Mouse (Mus musculus): Measurements from ENCODE around the gene Mospd2. TPM values are rescaled to one million over a fixed set of nuclear protein-coding genes. Genes with fewer than 3 reads are reported as not detected.

Gene Mospd2
- polyA plus RNA-seq (2012), result 0.25 and 0.42 TPM in 2 replicates

DNA sequence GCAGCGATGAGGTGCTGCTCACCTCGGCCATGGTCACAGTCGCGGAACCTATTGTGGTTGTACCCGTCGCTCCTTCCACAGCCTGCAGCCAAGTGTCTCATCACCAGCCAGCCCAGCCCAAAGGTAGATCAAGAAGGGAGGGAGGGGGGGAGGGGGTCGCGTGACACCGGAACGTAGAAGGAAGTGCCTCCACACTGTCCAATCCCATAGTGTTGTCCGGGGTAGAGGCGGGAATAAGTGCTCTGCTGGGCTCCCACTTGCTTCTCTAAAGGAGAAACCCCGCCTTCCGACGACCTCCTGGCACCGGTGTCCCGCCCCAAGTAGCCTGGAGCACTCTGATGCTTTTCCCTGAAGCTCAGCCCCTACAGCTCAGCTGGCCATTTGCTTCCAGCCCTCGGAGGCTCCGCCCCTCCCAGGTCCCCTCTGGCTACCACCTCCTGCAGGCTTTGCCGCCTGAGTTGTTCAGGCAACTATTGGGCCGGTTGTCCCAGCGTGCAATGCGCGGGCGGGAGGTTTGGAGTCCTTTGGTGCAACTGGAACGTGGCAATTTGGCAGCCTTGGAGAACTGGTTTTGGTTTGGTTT lies at the start of gene Mospd2, which contains the start of gene Fancb:
Mospd2 (minus strand) TSS at position 183 of the 583 bp plus-strand sequence.
Fancb (plus strand) TSS at position 400 of the 583 bp plus-strand sequence.
- TF ChIP-seq GATA1 (IDR thresholded peaks at IDR 0.05; ENCODE audit: low read length), result no peak

DNA sequence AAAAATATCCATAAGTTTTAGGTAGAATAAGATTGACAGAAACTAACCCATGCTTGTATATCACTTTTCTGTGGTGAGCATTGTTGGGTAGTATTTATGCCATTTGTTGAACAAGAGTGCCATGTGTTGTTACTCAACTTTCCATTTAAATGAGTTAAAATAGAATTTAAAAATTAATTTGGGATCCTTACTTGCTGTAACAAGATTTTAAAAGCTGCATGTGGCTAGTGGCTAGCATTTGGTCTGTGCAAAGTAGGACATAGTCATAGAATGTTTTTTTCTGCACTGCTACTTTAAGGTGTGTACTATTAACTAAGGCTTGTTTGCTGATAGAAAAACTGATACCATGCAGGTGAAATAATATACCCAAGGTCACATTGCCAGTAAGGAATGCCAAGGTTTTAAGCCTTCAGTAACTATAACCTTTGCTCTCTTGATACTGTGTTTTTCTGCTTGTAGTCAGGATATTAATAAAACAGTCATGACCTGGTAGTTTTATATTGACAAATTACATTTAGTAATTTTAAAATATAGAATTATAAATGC lies 24.7 kb upstream of the Mospd2 start, which contains the start of gene Gm17604:
Gm17604 (minus strand) TSS at position 51 of the 546 bp plus-strand sequence.
- no peak for TF ChIP-seq GATA1 (IDR thresholded peaks at IDR 0.05; ENCODE audit: low read length)

DNA sequence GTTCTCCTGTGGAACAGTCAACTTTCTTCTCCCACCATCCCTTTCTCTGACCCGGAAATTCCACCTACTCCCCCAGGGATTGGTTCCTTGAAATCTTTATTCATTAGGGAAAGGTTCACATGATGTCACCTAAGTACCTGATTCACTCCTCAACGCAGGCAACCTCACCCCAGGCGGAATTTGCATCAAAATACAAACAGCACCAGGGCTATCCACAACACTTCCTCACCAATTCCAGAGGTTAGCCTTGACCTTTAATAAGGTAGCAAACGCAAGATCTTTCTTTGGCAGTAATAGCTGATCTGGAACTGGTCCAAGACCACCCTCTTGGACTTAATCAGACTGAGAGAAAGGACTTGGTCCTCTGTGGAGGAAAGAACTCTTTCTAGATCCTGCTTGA lies 23.0 kb upstream of the Mospd2 start:
- TF ChIP-seq GATA1 (IDR thresholded peaks at IDR 0.05; ENCODE audit: low read length), result no peak

DNA sequence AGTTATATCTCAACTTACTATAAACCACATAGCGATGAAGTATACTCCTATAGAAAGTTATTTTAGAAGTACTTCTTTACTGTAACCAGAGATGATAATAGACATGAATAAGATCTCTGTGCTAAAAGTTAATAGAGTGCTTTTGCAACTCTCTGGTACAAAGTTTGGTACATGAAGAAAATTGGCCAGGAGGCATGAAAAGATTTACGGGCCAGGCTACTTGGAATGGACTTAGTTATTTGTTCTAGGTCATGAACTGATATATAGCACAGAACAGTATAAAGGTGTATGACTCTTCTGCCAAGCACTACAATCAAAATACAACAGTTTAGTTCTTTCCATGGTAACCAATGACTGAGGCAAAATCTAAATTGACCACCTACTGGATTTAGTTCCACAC lies 1.3 kb downstream of the Mospd2 start:
- TF ChIP-seq GATA1 (IDR thresholded peaks at IDR 0.05; ENCODE audit: low read length), result no peak

DNA sequence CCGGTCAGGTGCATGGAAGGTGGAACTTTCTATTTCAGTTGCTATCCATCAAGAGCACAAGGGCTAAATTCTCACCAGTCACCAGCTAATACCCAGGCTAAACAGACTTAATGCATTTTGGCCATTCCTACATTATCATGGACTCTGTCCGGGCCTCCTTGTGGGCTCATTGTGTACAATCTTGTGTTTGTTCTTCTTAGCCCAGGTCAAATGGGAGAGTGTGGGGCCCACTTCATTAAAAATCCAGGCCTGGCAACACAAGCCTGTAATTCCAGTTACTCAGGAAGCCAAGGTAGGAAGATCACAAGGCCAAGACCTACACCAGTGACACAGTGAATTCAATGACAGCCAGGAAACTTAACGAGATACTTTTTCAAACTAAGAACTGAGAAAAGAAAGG lies 9.0 kb downstream of the Mospd2 start:
- no peak for TF ChIP-seq GATA1 (IDR thresholded peaks at IDR 0.05; ENCODE audit: low read length)

DNA sequence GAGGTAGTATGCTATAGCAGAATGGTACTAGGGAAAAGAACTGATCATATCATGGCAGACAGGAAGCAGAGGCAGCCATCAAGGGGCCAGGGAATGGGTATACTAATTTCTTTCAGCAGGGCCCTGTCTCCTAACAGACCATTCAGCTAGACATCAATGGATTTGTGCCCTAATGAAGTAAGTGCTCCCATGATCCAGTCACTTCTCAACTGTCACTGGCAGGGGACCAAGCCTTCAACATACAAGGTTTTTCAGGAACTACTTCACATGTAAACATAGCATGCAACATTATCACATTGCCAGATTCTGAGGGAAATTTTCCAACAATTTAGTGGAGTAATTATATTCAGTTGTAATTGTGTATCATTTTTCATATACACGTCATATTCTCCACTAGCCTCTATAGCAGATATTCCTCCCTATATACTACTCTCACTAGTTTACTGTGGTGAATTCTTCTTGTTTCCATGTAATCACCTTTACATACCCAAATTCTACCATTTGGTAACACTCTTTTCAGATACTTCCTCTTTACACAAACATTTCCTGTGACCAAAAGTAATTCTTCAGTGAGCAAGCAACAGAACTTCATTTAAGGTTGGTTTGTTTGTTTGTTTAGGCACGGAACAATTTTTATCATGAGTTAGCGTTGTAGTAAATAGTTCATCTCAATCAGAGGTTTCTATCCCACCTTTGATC lies 14.3 kb downstream of the Mospd2 start:
- no peak for TF ChIP-seq GATA1 (IDR thresholded peaks at IDR 0.05; ENCODE audit: low read length)

DNA sequence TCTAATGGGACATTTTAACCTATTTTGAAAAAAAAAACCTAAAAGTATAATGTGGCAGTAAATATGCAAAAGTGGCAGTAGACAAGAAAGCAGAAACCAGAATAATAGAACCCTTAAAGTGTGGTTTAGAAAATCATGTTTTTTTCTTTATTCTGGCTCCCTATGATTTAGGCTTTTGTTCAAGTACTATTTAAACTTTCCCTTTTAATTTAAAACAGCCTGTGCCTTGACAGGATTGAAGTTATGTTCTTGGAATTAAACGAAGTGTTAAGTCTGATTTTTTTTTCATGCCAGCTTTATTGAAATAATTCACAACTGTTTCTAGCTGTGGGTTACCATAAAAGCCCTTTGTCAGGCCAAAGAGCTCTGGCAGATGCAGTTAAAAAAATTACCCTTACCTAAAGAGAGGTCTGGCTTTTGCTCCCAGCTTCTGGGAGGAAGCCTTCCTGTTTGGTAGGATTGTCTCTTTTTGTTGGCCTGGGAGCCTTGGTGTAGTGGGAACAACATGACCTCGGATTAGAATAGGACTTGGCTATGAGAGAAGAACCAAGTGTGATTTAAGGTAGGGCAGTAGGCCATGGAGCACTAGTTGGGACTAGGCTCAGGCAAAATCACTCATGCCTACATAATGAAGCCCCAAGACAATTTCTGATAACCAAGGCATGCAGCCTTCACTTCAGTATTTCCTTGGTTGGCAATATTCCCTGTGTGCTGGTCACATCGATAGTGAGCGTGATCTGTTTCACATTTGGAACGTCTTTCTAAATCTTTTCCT lies 27.4 kb downstream of the Mospd2 start:
- TF ChIP-seq GATA1 (IDR thresholded peaks at IDR 0.05; ENCODE audit: low read length), result no peak

DNA sequence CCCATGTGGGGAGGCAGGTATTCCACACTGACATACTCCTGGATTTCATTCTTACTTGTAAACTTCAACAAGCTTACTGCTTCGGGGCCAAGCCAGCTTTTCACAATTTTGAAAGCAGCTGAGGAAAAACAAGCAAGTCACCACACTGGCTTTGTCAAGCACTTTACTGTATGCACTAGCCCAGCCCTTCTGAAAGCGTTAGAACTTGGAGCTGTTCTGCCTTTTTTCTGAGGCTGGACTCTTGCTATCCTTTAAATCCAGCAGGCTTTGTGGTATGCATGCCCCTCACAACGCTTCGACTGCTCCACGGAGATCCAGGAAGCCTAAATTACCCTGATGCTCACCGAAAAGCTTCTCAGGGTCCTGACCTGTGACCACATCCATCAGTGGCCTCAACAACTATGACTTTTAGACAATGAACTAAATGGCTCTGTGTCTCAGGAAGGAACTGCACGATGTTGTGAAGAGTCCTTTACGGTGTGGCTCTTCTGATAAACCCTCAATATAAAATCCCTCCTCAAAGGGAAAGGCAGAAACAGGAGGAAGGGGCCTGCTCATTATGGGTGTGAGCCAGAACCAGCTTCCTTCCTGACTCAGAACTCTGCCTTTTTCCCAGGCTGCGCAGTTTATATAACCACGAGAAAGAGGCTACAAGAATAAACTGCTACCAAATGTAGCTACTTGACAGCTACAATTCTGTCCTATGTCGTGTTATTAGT lies 28.2 kb downstream of the Mospd2 start:
- TF ChIP-seq GATA1 (IDR thresholded peaks at IDR 0.05; ENCODE audit: low read length), result no peak

DNA sequence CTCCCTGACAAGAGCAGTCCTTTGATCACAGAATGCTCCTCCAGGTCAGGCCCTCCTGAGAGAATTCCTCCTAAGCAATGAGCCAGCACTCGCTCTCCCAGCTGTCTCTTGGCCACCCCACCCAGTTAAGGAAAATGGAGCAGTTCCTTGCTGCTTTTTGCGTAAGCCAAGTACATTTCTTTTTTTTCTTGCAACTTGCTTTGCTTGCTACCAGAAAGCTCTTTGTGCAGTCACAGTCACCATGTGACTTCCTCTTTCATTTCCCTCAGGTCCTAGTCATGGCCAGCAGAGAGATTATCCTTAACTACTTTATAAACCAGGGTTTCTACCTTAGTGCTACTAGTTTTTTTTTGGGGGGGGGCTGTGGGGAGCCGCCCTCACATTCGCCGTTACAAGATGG lies 38.6 kb downstream of the Mospd2 start:
- no peak for TF ChIP-seq GATA1 (IDR thresholded peaks at IDR 0.05; ENCODE audit: low read length)

DNA sequence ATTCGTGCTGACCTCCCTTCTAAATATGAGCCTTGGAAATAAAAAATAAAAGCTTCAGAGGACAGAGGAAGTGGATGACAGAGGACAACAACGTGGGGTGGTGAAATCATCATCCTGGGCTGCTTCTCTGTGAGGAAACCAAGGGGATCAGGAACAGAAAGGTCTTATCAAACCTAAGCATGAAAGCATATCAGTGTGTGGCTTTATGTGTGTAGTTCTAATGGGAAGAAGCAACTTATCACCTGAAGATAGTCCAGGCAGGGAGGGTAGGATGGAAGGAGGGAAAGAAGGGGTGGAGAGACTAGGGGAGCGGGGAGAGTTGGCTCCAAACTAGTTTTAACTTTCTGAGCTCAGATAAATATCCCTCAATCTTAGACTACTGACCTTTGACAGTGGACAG lies 67.2 kb downstream of the Mospd2 start:
- TF ChIP-seq GATA1 (IDR thresholded peaks at IDR 0.05; ENCODE audit: low read length), result no peak

DNA sequence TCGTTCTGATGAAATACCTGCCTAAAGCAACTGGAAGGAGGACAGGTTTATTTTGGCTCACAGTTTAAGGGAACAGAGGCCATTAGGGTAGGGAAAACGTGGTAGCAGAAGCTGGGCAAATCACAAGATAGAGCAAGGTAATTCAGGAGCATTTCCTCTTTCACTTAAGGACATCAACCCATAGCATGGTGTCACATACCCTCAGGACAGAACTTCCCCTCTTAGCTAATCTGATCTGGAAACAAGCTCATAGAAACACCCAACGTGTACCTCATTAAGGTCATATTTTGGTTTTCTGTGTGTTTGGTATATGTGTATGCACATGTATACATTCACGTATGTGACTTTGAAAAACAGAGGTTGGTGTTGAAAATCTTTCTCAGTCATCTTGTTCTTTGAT lies 68.0 kb downstream of the Mospd2 start:
- TF ChIP-seq GATA1 (IDR thresholded peaks at IDR 0.05; ENCODE audit: low read length), result no peak

DNA sequence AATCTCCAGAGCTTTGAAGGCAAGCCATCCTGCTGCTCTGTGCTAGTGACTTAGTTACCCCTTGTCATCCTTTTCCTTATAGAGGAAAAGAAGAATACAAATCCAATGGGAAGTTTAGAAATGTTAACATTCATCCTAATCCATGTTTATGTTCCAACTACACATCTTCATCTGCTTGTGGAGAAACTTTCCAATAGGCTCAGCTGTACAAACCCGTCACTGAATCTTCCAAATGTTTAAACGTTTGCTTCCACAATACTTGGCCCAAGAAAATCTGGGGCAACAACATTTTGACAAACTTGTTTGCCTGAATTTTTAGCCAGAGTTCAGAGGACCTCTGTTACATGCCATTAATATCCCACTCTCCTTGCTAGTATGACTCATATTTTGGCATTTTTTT lies 78.3 kb downstream of the Mospd2 start:
- TF ChIP-seq GATA1 (IDR thresholded peaks at IDR 0.05; ENCODE audit: low read length), result no peak

DNA sequence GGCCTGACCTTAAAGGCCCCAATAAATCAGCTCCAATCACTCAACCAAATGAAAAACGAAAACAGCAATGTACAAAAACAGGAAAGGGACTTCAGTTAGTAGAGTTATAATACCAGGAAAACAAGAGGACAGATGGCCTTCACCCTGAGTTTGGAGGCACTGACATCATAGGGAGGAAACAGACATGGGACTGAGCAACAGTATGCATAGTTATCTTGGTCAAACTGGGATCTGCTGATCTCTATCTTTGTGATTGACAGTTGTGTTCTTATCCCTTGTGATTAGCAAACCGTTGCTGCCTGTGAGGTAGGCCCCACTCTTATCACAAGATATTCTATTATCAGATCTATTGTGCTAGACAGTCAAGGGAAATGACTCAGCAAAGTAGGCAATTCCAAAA lies 80.4 kb downstream of the Mospd2 start:
- no peak for TF ChIP-seq GATA1 (IDR thresholded peaks at IDR 0.05; ENCODE audit: low read length)

DNA sequence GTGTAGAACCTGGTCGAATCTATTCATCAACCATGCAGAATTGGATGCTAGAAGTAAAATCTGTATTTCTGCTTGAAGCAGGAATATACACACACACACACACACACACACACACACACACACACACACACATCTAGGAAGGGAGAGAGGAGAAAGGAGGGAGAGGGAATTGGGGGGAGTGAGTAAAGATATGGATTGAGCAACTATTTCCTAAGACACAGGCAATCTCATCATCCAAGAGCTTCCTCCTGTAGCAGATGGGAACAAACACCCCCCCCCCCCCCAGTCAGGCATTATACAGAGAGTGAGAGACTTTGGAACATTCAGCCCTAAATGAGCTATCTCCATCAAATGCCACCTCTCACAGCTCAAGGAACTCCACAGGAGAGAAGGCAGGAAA lies 93.9 kb downstream of the Mospd2 start:
- no peak for TF ChIP-seq GATA1 (IDR thresholded peaks at IDR 0.05; ENCODE audit: low read length)

Other genes starting within 250 kb of the Mospd2 start
- gene Fancb, start 217 bp upstream of the Mospd2 start, polyA plus RNA-seq (2012), result 0.21 and 0.30 TPM in 2 replicates
- gene Gm17604, start 24.5 kb upstream of the Mospd2 start, polyA plus RNA-seq (2012), result not detected in 2 replicates

Measured in G1E-ER4 (cell line).